Mouse (Mus musculus) testis, postnatal 14 days (tissue): ENCODE measurements around the gene Mkrn1.
"Not testable (repeated sequence)": the region's sequence is repeated elsewhere in the genome, so short reads cannot be mapped to it uniquely, and the experiment has no call there.

Experiments
- DNase-seq: peaks from one replicate; pipeline ENCODE4 v3.0.0; 2021; ENCODE audit warnings: low spot score

The Mkrn1 gene

DNA sequence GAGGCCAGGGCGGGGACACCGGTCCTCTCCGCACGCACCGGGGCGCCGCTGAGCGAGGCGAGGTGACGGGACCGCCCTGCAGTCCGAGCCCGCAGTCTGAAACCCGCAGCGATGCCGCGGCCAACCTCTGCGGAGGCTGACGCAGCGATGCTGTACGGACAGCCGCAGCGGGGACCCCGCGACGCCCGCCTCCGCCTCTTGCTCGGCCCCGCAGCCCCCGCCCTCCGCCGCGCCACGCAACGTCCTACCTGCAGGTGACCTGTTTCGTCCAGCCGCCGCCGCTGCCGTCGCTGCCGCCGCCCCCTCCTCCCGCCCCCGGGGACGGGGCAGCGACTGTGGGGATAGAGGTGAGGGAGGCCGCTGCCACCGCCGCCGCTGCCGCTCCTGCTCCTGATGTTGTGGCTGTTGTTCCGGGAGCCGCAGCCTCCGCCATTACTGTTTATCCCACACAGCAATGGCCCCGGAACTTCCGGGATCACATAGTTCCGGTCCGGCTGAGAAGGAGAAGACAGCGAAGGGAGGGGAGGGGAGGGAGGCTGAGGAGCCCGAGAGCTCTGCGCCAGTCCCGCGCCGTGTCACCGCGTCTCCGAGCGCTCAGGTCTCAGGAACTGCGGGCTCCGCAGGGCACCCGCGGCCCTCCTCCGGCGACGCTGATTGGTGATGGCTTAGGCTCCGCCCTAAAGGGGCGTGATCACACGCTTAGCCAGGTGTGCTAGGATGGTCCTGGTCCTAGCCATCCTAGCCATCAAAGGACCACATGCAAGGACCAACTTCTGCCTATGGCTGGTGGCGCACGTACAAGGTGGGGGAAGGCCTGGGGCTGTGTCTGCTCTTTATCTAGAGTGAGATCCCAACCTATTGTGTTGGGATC is at the start of gene Mkrn1:
Gene Mkrn1 (minus strand): TSS at position 612 of the 871 bp plus-strand sequence.
- peak; percentile 88 for DNase-seq

DNA sequence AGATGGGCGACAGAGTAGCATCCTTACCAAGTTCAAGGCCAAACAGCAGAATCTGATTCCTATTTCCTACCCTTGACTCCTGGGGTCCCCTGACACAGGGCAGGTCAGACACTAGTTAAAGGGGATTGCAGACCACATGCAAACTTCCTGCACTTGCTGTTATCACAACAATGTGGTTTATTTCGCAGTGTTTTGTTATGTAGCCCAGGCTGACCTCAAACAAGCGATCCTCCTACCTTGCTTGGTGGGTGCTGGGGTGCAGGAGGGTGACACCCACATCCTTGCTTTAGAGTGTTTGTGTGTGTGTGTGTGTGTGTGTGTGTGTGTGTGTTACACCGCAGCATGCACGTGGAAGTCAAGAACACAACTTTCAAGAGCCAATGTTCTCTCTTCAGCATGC is 49.2 kb upstream of the Mkrn1 start:
- no peak for DNase-seq

GRCm38 (mm10) chr6:39462621-39463538 is 42.6 kb upstream of the Mkrn1 start:
- DNase-seq, result peak; percentile 61

DNA sequence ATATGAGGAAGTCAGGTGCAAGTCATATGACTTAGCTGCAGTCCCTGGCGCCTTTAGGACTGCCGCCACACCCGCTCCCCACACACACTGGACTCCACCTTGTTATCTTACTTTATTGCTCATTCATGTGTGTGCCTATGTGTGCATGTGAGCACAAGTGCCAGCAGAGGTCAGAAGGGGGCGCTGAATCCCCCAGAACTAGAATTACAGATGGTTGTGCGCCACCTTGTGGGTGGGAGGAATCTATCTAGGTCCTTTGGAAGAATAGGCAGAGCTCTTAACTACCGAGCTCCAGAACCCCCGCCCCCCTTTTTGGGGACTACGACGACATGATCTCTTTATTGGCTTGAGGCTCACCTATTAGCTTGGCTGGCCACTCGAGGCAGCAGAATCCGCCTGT is 39.8 kb upstream of the Mkrn1 start:
- no peak for DNase-seq

DNA sequence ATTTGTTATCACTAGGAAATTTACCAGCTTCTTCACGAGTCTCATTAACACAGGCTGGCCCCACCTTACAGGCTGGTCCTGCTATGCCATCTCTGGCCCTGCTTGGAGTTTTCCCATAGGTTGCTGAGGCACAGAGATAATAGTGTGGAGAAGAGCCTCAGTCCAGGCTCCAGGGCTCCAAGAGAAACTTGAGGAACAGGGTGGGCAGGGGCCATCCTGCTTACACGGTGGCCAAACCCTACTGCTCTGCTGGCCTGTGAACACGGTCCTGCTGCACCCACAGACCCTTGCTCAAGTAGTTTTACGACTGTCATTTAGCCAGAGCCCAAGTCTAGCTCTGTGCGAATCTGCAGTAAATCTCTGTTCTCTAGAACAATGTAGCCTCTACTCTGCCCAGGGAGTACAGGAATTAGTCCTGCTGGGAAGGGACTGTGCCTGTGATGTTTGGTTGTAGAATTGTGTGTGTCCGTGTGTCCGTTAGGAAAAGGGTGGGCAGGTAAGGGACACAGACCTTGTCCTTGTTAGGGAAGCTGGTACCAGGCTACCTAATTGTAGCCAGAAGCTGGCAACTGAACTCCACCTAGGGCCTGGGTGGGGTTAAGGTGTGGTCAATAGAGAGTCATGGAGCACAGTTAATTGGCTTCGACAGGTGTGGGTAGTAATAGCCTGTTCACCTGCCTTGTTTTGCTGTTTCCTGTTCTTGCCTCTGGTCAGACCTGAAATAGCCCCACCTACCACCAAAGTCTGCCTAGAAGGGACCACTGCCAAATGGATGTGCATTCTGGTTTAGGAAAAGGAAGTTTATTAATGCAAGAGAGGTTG is 35.3 kb upstream of the Mkrn1 start:
- DNase-seq, result no peak

- no peak for DNase-seq
These were observed 34.4 kb upstream of the Mkrn1 start for GRCm38 (mm10) chr6:39454616-39455015.

- no peak for DNase-seq
These were observed 33.3 kb upstream of the Mkrn1 start for GRCm38 (mm10) chr6:39453564-39453963.

DNA sequence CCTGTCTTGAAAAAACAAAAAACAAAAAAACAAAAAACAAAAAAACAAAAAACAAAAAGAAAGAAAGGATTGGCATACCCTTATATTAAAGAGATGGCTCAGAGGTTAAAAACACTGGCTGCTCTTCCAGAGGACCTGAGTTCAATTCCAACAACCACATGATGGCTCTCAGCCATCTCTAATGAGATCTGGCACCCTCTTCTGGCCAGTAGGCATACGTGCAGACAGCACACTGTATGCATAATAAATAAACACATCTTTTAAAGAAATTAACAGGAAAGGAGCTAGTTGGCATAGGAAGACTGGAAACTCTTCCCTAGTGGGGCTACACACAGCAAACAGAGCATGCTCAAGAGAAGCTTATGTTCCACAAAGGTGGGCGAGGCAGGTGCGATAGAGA is 30.8 kb upstream of the Mkrn1 start:
- DNase-seq, result no peak

- no peak for DNase-seq
These were observed 30.3 kb upstream of the Mkrn1 start for GRCm38 (mm10) chr6:39450580-39450979.

DNA sequence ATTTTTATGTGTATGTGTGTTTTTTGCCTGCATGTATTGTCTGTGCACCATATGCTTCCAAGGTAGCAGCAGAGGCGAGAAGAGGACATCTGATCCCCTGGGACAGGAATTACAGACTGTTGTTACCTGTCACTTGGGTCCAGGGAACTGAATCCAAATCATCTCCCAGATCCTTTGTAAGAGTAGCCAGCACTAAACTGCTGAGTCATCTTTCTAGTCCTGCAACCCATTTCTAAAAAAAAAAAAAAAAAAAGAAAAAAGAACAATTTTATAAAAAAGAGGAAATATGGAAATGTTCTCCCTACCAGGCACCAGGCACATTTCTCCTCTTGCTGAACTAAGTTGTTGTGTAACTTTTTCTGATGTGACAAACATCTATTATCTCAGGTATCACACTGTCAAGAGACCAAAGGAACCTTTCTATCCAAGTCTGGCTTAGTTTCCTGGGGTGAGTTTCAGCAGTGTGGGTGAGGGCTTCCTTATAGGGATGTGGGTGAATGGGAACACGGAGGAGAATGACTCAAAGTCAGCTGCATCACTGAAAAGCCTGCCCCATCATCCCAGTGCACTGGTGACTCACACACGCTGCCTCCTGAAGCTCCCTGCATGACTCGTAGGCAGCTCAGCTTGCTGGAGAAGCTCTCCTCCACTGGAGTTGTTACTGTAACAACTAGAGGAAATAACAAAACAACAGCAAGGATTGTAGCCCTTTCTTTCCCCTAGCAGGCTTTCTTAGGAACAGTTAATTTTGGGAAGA is 27.3 kb upstream of the Mkrn1 start:
- DNase-seq, result no peak

- DNase-seq, result no peak
These were observed 25.7 kb upstream of the Mkrn1 start for GRCm38 (mm10) chr6:39445801-39446572.

- DNase-seq, result no peak
These were observed 22.6 kb upstream of the Mkrn1 start for GRCm38 (mm10) chr6:39442786-39443287.

DNA sequence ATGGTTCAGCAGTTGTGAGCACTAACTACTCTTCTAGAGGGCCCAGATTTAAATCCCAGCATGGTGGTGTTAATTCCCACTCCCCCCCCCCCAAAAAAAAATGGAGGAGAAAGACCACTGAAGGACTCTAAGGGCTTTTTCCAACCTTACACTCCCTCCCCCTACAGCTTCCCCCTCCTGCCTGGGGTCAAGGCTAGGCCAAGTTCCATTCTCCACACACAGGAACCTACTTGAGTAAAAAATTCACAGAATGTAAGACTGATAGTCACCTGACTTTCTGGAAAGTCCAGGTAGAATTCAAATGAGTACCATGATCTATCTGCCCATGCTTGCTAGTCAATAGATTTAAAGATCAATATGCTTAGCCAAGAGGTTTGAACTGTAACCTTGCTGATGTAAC is 19.9 kb upstream of the Mkrn1 start:
- no peak for DNase-seq

- not testable (repeated sequence) for DNase-seq
These were observed 17.3 kb upstream of the Mkrn1 start for GRCm38 (mm10) chr6:39437519-39437918.

DNA sequence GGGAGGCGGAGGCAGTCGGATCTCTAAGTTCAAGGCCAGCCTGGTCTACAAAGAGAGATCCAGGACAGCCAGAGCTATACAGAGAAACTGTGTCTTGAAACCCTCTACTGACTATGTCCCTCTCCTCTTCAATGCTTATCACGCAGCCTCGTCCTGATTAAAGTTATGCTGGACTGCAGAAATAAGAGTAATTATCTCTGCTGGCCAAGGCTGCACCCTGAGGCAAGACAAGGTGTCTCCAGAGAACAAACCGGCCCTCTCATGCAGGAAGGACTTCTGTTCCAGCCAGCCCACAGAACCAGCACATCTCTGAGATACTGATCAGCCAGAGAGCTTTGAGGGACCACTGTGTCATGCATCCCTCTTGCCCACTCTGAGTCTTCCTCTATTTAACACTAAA is 15.6 kb upstream of the Mkrn1 start:
- no peak for DNase-seq

DNA sequence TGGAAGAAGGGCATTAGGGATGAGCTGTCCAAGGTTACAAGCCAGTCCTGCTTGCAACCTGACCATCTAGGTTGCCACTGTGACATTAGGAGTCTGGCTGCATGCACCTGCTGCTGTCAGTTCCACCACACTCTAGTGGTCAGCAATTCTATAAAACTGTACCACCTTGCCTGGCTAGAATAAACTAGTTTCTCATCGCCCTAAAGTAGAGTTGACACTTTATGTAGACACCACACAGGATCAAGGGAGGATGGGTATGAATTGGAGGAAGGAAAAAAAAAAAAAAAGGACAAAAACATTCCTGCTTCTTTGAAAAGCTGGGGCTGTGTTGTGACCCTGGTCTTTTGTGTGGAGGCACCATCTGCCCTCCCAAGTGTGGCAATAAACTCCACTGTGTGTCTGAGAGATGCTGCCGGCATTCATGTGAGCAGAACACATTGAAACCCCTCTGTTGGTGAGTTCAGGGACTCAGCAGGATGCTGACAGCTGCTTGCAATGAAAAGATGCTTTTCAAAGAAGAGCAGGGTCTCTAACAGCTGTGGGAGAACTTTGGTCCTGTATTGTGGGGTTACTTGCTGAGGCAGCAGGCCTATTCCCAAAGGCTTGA is 14.7 kb upstream of the Mkrn1 start:
- no peak for DNase-seq

- no peak for DNase-seq
These were observed 14.0 kb upstream of the Mkrn1 start for GRCm38 (mm10) chr6:39434111-39434885.

GRCm38 (mm10) chr6:39433701-39434100 is 13.4 kb upstream of the Mkrn1 start:
- no peak for DNase-seq

DNA sequence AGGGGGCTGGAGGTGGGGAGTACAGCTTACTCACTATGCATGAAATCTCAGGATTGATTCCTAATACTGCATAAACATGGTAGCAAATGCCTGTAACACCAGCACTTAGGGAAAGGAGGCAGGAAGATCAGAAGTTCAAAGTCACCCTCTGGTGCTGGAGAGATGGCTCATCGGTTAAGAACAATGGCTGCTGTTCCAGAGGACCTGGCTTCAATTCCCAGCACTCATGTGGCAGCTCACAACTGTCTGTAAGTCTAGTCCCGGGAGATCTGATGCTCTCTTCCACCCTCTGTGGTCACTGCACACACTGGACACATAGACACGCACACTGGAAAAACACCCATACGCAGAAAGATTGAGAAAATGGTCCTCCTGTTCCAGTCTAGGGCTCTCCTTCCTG is 12.9 kb upstream of the Mkrn1 start:
- no peak for DNase-seq
